Mouse (Mus musculus) cerebellum, adult 2 months (tissue): ENCODE measurements around the gene Tal1.

Experiments
- CTCF ChIP-seq: fragments of 200-500 bp; IDR thresholded peaks from 2 replicates; pipeline ENCODE4 v1.5.1; 2011; ENCODE audit warnings: low read depth, mild to moderate bottlenecking, control low read depth, low read length, moderate library complexity, borderline replicate concordance; ENCODE audit not compliant: insufficient read depth
- POLR2A ChIP-seq: fragments of 200-500 bp; IDR thresholded peaks from 2 replicates; pipeline ENCODE4 v1.6.1; 2011; ENCODE audit warnings: low read length, control low read depth, borderline replicate concordance; ENCODE audit not compliant: insufficient read depth

- TF ChIP-seq CTCF: no peak
- no peak for TF ChIP-seq POLR2A
Observed at GRCm38 (mm10) chr4:115078892-115079820, 22.9 kb downstream of the Tal1 start.
